Mouse (Mus musculus) liver, adult 2 months (tissue): ENCODE measurements around the gene Bap1. TPM values are rescaled to one million over a fixed set of nuclear protein-coding genes. Genes with fewer than 3 reads are reported as not detected.

Experiments used
- DNase-seq: peaks from one replicate; pipeline ENCODE4 v3.0.0-alpha.2; 2011; ENCODE audit warnings: low read depth, low spot score; ENCODE audit errors: extremely low read depth
- H3K27ac ChIP-seq: fragments of 200-500 bp; replicated peaks from 2 replicates; pipeline ENCODE4 v1.5.1; 2012; ENCODE audit warnings: low read depth, mild to moderate bottlenecking, control low read depth, inconsistent platforms, low read length; ENCODE audit not compliant: insufficient read depth
- H3K27me3 ChIP-seq: fragments of 200-500 bp; 2 replicates; pipeline ENCODE4 v1.6.1; 2012; ENCODE audit warnings: mild to moderate bottlenecking, moderate library complexity, low read length, inconsistent platforms; ENCODE audit not compliant: control insufficient read depth, insufficient read depth
- H3K36me3 ChIP-seq: fragments of 200-500 bp; 2 replicates; pipeline ENCODE4 v1.6.1; 2012; ENCODE audit warnings: low read length, inconsistent platforms; ENCODE audit not compliant: control insufficient read depth, insufficient read depth
- H3K4me1 ChIP-seq: fragments of 200-500 bp; 2 replicates; pipeline ENCODE4 v1.6.1; 2011; ENCODE audit warnings: low read length; ENCODE audit not compliant: control insufficient read depth, insufficient read depth
- H3K4me3 ChIP-seq: fragments of 200-500 bp; 2 replicates; pipeline ENCODE4 v1.5.1; 2011; ENCODE audit warnings: low read depth, mild to moderate bottlenecking, control low read depth, low read length, moderate library complexity; ENCODE audit not compliant: insufficient read depth
- H3K79me2 ChIP-seq: fragments of 200-500 bp; 2 replicates; pipeline ENCODE4 v1.6.1; 2012; ENCODE audit warnings: inconsistent platforms, mild to moderate bottlenecking, low read length, moderate library complexity; ENCODE audit not compliant: control insufficient read depth, insufficient read depth
- H3K9ac ChIP-seq: fragments of 200-500 bp; 2 replicates; pipeline ENCODE4 v1.6.1; 2012; ENCODE audit warnings: low read depth, mild to moderate bottlenecking, control low read depth, inconsistent platforms, low read length
- CTCF ChIP-seq: fragments of 200-500 bp; IDR thresholded peaks from 2 replicates; pipeline ENCODE4 v1.5.1; 2011; ENCODE audit warnings: low read depth, low read length, control low read depth
- POLR2A ChIP-seq: fragments of 200-500 bp; IDR thresholded peaks from 2 replicates; pipeline ENCODE4 v1.6.1; 2011; ENCODE audit warnings: low read length, control low read depth; ENCODE audit not compliant: insufficient read depth; ENCODE audit errors: extremely low read depth
- whole genome bisulfite sequencing: fragments of 180-500 bp; shearing (Covaris S2); methylation state at CpG from one replicate; pipeline ENCODE4 v1.1.7; 2018; 5-methylcytosine and 5-hydroxymethylcytosine counted together
- polyA plus RNA-seq: library from polyadenylated mRNA; depleted of rRNA; stranded (reverse); fragments of >200 nt; gene quantifications from 2 replicates; pipeline ENCODE4 v1.2.3, GENCODE M21; 2012; rRNA removed
- total RNA-seq: library from RNA; depleted of rRNA; stranded (reverse); fragments of >200 nt; gene quantifications from 2 replicates; pipeline ENCODE4 v1.2.3, GENCODE M21; 2014; rRNA removed

Bap1 gene
- total RNA-seq (16.1 and 16.4 TPM in 2 replicates), polyA plus RNA-seq (24.5 and 26.7 TPM in 2 replicates)

DNA sequence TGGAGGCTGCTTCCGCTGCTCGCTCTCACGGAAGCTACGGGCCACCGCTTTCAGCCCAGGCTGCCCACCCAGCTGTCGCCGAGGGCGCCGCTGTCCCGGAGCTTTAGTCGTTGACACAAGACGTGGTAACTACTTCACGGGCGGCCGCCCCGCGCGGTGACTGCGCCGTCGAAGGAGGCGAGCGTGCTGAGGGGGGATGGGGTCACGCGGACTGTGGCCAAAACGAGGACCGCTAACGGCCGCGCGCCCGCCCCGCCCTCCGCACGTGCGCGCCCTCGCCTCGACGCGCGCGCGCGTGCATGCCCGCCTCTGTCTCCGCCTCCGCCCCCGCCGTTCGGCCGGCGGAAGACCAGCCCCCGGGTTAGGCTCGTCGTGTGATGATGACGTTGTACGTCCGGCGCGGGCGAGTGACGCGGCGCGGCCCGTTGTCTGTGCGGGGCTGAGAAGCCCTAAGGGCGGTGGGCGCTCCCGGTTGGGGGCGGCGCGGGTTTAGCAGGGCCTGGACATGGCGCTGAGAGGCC is at the start of gene Bap1, which contains the start of gene Phf7:
Gene Bap1, plus strand, starts transcription at position 367 of the 521 bp plus-strand sequence.
Gene Phf7, minus strand, starts transcription at position 234 of the 521 bp plus-strand sequence.
- peak within 1 kb of the TSS; percentile 94 for H3K27ac ChIP-seq
- H3K27me3 ChIP-seq = no peaks in the 10 kb centered on the region
- H3K79me2 ChIP-seq = peaks cover 5% of the 10 kb centered on the region; the same call in 1 of the 2 replicates
- H3K4me3 ChIP-seq = peak within 1 kb of the TSS; percentile 91
- peak; percentile 59 for DNase-seq
- under 1% methylated on average over 75 of the region's 75 CpGs for WGBS
- H3K9ac ChIP-seq = peak within 1 kb of the TSS; percentile 92
- peaks cover 17% of the 10 kb centered on the region for H3K36me3 ChIP-seq
- TF ChIP-seq CTCF (no peak), POLR2A (peak; percentile 37)
- peaks cover 3% of the 10 kb centered on the region; the same call in 1 of the 2 replicates for H3K4me1 ChIP-seq

DNA sequence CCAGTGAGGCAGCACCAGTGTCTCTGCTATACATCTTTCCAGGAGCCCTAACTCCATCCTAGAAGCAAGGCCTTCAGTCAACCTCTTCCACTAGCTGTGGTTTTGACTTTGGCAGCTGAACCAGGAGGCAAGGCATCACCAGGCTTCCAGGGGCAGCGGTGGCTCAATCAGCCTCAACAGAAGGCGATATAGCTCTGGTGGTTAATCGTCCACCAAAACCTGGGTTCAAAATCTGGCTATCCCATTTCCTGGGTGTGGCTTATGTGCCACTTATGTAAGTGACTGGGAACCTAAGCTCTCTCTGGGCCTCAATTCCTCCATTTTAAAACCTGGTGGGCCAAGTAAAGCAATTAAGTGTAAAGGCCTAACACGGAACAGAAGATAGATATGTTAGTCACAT is 46.4 kb upstream of the Bap1 start:
- Histone ChIP-seq H3K4me1 (peaks cover 11% of the 10 kb centered on the region; the same call in 1 of the 2 replicates), H3K27ac (no peak overlapping the region; the same call in 1 of the 2 replicates), H3K79me2 (peaks cover 19% of the 10 kb centered on the region; the same call in 1 of the 2 replicates), H3K27me3 (no peaks in the 10 kb centered on the region), H3K4me3 (peak overlapping the region; percentile 84; the same call in 1 of the 2 replicates), H3K36me3 (peaks cover 29% of the 10 kb centered on the region), H3K9ac (peak overlapping the region; percentile 95)
- TF ChIP-seq POLR2A (no peak), CTCF (no peak)
- DNase-seq = peak; percentile 37
- 24% methylated on average over 4 of the region's 4 CpGs for WGBS

- Histone ChIP-seq H3K27me3 (no peaks in the 10 kb centered on the region), H3K79me2 (peaks cover 19% of the 10 kb centered on the region; the same call in 1 of the 2 replicates), H3K4me1 (peaks cover 11% of the 10 kb centered on the region; the same call in 1 of the 2 replicates), H3K4me3 (peak overlapping the region; percentile 84), H3K36me3 (peaks cover 28% of the 10 kb centered on the region), H3K9ac (peak overlapping the region; percentile 95), H3K27ac (peak overlapping the region; percentile 73)
- peak; percentile 32 for DNase-seq
- TF ChIP-seq POLR2A (no peak), CTCF (no peak)
- WGBS = 11% methylated on average over 8 of the region's 8 CpGs
Measured at GRCm38 (mm10) chr14:31205244-31205561, 46.0 kb upstream of the Bap1 start.

GRCm38 (mm10) chr14:31205562-31206467 is 45.4 kb upstream of the Bap1 start:
- H3K36me3 ChIP-seq = peaks cover 24% of the 10 kb centered on the region
- peaks cover 11% of the 10 kb centered on the region; the same call in 1 of the 2 replicates for H3K4me1 ChIP-seq
- peak overlapping the region; percentile 84 for H3K4me3 ChIP-seq
- H3K9ac ChIP-seq = peak overlapping the region; percentile 95
- H3K27me3 ChIP-seq = no peaks in the 10 kb centered on the region
- DNase-seq = peak; percentile 39
- TF ChIP-seq POLR2A (no peak), CTCF (no peak)
- WGBS = under 1% methylated on average over 39 of the region's 39 CpGs
- peak overlapping the region; percentile 73 for H3K27ac ChIP-seq
- peaks cover 19% of the 10 kb centered on the region; the same call in 1 of the 2 replicates for H3K79me2 ChIP-seq

DNA sequence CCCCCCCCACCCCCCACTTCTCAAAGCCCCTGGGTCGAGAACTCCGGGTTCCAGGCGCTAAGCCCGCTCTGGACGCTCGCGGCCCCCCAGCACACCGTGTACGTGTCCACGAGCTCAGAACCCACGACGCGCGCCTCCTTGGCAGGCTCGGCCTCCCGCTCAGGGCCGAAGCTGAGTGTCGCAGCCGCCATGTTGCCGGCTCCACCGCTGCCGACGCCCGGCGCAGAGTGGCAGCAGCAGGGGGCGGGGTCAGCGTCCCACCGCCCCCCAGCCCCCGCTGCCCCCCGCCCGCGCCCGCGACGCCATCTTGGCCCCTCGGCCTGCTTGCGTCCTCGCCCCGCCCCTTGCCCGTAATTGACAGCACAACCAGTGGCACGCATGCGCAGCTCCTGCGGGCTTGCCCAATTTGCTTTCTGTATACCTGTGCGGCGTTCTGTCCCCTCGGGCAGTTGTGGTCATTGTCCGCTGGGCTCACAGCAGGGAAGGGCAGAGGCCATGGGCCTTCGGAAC is 44.7 kb upstream of the Bap1 start:
- Histone ChIP-seq H3K9ac (peak overlapping the region; percentile 95), H3K79me2 (peaks cover 19% of the 10 kb centered on the region; the same call in 1 of the 2 replicates), H3K4me1 (peaks cover 11% of the 10 kb centered on the region; the same call in 1 of the 2 replicates), H3K4me3 (peak overlapping the region; percentile 84), H3K27me3 (no peaks in the 10 kb centered on the region), H3K27ac (peak overlapping the region; percentile 73), H3K36me3 (peaks cover 19% of the 10 kb centered on the region)
- peak; percentile 90 for DNase-seq
- no peak for TF ChIP-seq CTCF
- TF ChIP-seq POLR2A = 0 out of 2 replicates have a peak, but pooled peaks have one; percentile 65
- WGBS = under 1% methylated on average over 48 of the region's 48 CpGs
